Mouse (Mus musculus) granulocyte monocyte progenitor cell, adult 5-6 weeks (primary cell): ENCODE measurements around the gene Olfr774. TPM values are rescaled to one million over a fixed set of nuclear protein-coding genes. Genes with fewer than 3 reads are reported as not detected.
"Not testable (repeated sequence)": the region's sequence is repeated elsewhere in the genome, so short reads cannot be mapped to it uniquely, and the experiment has no call there.

Experiments
- ATAC-seq: replicated peaks from 2 replicates; pipeline ENCODE4 v1.8.0; 2016; ENCODE audit warnings: mild to moderate bottlenecking, moderate TSS enrichment, inconsistent platforms; ENCODE audit not compliant: poor library complexity, severe bottlenecking
- total RNA-seq, 2 experiments: library from RNA; stranded (forward) in 1 of 2; stranded (reverse) in 1 of 2; fragments of 200-712, 200-1000 nt in 1 of 2; fragments of >200 nt in 1 of 2; fragmentation: Nextera tagmentation in 1 of 2; gene quantifications; 2 replicates each; pipeline ENCODE4 v1.2.3; 2014 to 2017

Olfr774 gene
- not detected in 2 replicates for total RNA-seq (2014; fragmentation: Nextera tagmentation)
- total RNA-seq (2017), result not detected in 2 replicates

DNA sequence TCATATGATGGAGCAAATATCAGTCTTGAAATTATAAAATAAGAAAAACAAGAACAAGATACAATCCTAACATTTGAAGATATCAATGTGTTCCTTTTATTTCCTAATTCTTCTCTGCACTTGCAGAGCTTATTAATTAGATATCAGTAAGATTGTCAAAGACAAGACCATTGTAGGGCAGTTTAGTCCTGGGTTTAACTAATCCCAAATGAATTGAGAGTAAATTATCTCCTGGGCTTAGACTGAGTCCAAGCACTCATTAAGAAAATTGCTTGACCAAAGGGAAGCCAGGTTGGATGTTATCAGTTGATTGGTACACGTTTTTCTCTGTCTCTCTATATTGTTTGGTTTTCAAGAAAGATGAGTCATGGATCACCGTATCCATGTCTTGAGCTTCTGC lies at the start of gene Olfr774:
Gene Olfr774, plus strand, starts transcription at position 301 of the 400 bp plus-strand sequence.
- no peak for ATAC-seq

DNA sequence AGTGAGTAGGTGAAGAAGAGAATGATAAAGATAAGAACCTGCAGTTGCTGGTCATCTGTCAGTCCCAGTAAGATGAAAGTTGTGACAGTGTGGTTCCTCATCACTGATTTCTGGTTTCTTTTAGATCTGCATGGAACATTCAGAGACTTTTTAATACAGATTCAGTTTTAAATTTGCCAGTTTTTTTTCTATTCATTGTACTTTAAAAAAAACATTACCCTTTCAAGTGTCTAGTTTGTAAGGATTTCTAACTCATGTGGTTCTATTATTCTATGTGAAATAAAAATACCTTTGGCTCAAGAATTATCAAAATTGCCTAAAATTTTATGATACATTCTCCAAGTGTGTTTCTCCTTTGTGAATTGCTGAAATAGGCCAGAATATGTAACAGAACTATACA lies 48.7 kb upstream of the Olfr774 start, which contains the start of gene Olfr773:
Gene Olfr773, minus strand, starts transcription at position 101 of the 400 bp plus-strand sequence.
- ATAC-seq, result not testable (repeated sequence)

DNA sequence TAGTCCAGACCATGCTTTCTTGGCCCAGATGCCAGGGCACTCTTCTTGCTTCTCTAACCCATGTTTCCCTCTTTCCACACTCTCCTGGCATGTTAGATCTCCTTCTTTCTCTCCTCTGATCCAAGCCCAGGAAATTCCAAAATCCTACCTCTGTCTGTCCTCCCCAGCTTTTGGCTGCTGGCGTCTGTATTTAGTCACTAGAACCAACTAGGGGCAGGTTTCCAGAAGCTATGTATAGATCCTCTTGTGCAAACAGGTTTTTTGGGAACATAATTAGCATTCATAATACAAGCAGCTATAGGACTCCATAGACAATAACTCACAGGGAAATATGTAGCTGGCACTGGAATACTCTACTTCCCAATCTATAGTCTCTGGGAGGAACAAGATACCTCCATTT lies 5.3 kb upstream of the Olfr774 start:
- no peak for ATAC-seq

DNA sequence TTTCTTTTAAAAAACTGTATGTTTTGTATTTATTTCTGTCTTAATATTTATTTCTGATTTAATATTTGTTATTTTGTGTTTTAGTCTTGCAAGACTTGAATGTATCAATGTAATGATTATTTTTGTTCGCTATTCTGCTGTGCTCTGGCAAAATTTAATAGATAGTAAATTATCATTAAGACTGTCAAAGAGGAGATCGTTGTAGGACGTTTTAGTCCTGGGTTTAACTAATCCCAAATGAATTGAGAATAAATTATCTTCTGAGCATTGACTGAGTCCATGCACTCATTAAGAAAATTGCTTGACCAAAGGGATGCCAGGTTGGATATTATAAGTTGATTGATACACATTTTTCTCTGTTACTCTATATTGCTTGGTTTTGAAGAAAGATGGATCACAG lies 12.1 kb downstream of the Olfr774 start, which contains the start of gene Olfr775:
Gene Olfr775, plus strand, starts transcription at position 301 of the 400 bp plus-strand sequence.
- no peak for ATAC-seq

DNA sequence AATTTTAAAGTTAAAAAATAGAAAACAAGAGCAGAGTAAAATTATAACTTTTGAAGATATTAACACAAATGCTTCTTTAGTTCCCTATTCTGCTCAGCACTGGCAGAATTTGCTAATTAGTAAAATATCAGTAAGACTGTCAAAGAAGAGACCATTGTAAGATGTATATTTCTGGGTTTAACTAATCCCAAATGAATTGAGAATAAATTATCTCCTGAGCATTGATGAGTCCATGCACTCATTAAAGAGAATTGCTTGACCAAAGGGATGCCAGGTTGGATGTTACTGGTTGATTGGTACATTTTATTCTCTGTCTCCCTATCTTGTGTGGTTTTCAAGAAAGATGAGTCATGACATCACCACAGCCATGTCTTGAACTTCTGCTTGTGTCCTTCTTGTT lies 22.8 kb downstream of the Olfr774 start, which contains the start of gene Olfr776:
Gene Olfr776, plus strand, starts transcription at position 301 of the 400 bp plus-strand sequence.
- no peak for ATAC-seq

DNA sequence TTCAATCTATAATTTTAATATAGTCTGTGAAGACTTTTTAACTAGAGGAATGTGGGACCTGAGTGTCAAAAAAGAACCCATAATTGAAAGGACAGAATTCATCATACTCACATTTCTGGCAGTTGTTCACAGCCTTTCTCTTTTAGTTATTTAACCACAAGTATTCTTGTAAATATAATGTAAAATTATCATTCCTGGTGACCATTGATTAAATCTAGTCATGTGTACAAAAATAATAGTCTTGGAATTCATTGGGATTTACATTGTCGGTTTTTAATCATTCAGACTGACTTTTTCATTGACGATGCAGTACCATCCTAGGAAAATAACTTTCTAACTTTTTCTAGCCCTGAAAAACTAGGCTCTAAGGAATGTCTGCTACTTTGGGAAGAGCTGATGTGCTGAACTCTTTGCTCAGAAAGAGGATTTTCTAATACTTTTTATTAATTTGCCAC lies 35.1 kb downstream of the Olfr774 start, which contains the start of gene Olfr777:
Gene Olfr777, minus strand, starts transcription at position 405 of the 455 bp plus-strand sequence.
- no peak for ATAC-seq

Other genes with a start within 250 kb of the Olfr774 start
- gene Olfr9, start 246.8 kb upstream of the Olfr774 start, total RNA-seq (2014; fragmentation: Nextera tagmentation), result not detected in 2 replicates
- not detected in 2 replicates for gene Olfr9, start 246.8 kb upstream of the Olfr774 start, total RNA-seq (2017)
- gene Olfr763, start 225.4 kb upstream of the Olfr774 start, total RNA-seq (2014; fragmentation: Nextera tagmentation), result not detected in 2 replicates
- gene Olfr763, start 225.4 kb upstream of the Olfr774 start, total RNA-seq (2017), result not detected in 2 replicates
- gene Olfr764-ps1, start 196.3 kb upstream of the Olfr774 start, total RNA-seq (2014; fragmentation: Nextera tagmentation), result not detected in 2 replicates
- gene Olfr764-ps1, start 196.3 kb upstream of the Olfr774 start, total RNA-seq (2017), result not detected in 2 replicates
- gene Olfr765, start 186.2 kb upstream of the Olfr774 start, total RNA-seq (2014; fragmentation: Nextera tagmentation), result not detected in 2 replicates
- not detected in 2 replicates for gene Olfr765, start 186.2 kb upstream of the Olfr774 start, total RNA-seq (2017)
- gene Olfr766-ps1, start 167.2 kb upstream of the Olfr774 start, total RNA-seq (2014; fragmentation: Nextera tagmentation), result not detected in 2 replicates
- not detected in 2 replicates for gene Olfr766-ps1, start 167.2 kb upstream of the Olfr774 start, total RNA-seq (2017)
- gene Olfr767, start 153.3 kb upstream of the Olfr774 start, total RNA-seq (2014; fragmentation: Nextera tagmentation), result not detected in 2 replicates
- not detected in 2 replicates for gene Olfr767, start 153.3 kb upstream of the Olfr774 start, total RNA-seq (2017)
- not detected in 2 replicates for gene Olfr768, start 136.8 kb upstream of the Olfr774 start, total RNA-seq (2014; fragmentation: Nextera tagmentation)
- gene Olfr768, start 136.8 kb upstream of the Olfr774 start, total RNA-seq (2017), result not detected in 2 replicates
- not detected in 2 replicates for gene Olfr769, start 118.3 kb upstream of the Olfr774 start, total RNA-seq (2014; fragmentation: Nextera tagmentation)
- not detected in 2 replicates for gene Olfr769, start 118.3 kb upstream of the Olfr774 start, total RNA-seq (2017)
- gene Olfr770, start 97.2 kb upstream of the Olfr774 start, total RNA-seq (2014; fragmentation: Nextera tagmentation), result not detected in 2 replicates
- not detected in 2 replicates for gene Olfr770, start 97.2 kb upstream of the Olfr774 start, total RNA-seq (2017)
- gene Olfr771, start 71.5 kb upstream of the Olfr774 start, total RNA-seq (2014; fragmentation: Nextera tagmentation), result not detected in 2 replicates
- gene Olfr771, start 71.5 kb upstream of the Olfr774 start, total RNA-seq (2017), result not detected in 2 replicates
- gene Olfr772, start 58.3 kb upstream of the Olfr774 start, total RNA-seq (2014; fragmentation: Nextera tagmentation), result not detected in 2 replicates
- not detected in 2 replicates for gene Olfr772, start 58.3 kb upstream of the Olfr774 start, total RNA-seq (2017)
- not detected in 2 replicates for gene Olfr773, start 48.8 kb upstream of the Olfr774 start, total RNA-seq (2014; fragmentation: Nextera tagmentation)
- not detected in 2 replicates for gene Olfr773, start 48.8 kb upstream of the Olfr774 start, total RNA-seq (2017)
- not detected in 2 replicates for gene Olfr775, start 12.2 kb downstream of the Olfr774 start, total RNA-seq (2014; fragmentation: Nextera tagmentation)
- gene Olfr775, start 12.2 kb downstream of the Olfr774 start, total RNA-seq (2017), result not detected in 2 replicates
- not detected in 2 replicates for gene Olfr776, start 22.9 kb downstream of the Olfr774 start, total RNA-seq (2014; fragmentation: Nextera tagmentation)
- not detected in 2 replicates for gene Olfr776, start 22.9 kb downstream of the Olfr774 start, total RNA-seq (2017)
- gene Olfr777, start 35.3 kb downstream of the Olfr774 start, total RNA-seq (2014; fragmentation: Nextera tagmentation), result not detected in 2 replicates
- not detected in 2 replicates for gene Olfr777, start 35.3 kb downstream of the Olfr774 start, total RNA-seq (2017)
- not detected in 2 replicates for gene Olfr780, start 81.9 kb downstream of the Olfr774 start, total RNA-seq (2014; fragmentation: Nextera tagmentation)
- gene Olfr780, start 81.9 kb downstream of the Olfr774 start, total RNA-seq (2017), result not detected in 2 replicates
- not detected in 2 replicates for gene Olfr781, start 92.7 kb downstream of the Olfr774 start, total RNA-seq (2014; fragmentation: Nextera tagmentation)
- gene Olfr781, start 92.7 kb downstream of the Olfr774 start, total RNA-seq (2017), result not detected in 2 replicates
- not detected in 2 replicates for gene Olfr782, start 112.6 kb downstream of the Olfr774 start, total RNA-seq (2014; fragmentation: Nextera tagmentation)
- not detected in 2 replicates for gene Olfr782, start 112.6 kb downstream of the Olfr774 start, total RNA-seq (2017)
- 0.23 and 0.37 TPM in 2 replicates for gene Olfr784, start 147.9 kb downstream of the Olfr774 start, total RNA-seq (2014; fragmentation: Nextera tagmentation)
- not detected in 2 replicates for gene Olfr784, start 147.9 kb downstream of the Olfr774 start, total RNA-seq (2017)
- not detected in 2 replicates for gene Olfr785, start 169.2 kb downstream of the Olfr774 start, total RNA-seq (2014; fragmentation: Nextera tagmentation)
- not detected in 2 replicates for gene Olfr785, start 169.2 kb downstream of the Olfr774 start, total RNA-seq (2017)
- not detected in 2 replicates for gene Olfr786, start 191.1 kb downstream of the Olfr774 start, total RNA-seq (2014; fragmentation: Nextera tagmentation)
- gene Olfr786, start 191.1 kb downstream of the Olfr774 start, total RNA-seq (2017), result not detected in 2 replicates
- not detected in 2 replicates for gene Olfr787, start 225.7 kb downstream of the Olfr774 start, total RNA-seq (2014; fragmentation: Nextera tagmentation)
- gene Olfr787, start 225.7 kb downstream of the Olfr774 start, total RNA-seq (2017), result not detected in 2 replicates
- not detected in 2 replicates for gene Olfr788, start 234.8 kb downstream of the Olfr774 start, total RNA-seq (2014; fragmentation: Nextera tagmentation)
- not detected in 2 replicates for gene Olfr788, start 234.8 kb downstream of the Olfr774 start, total RNA-seq (2017)
- not detected in 2 replicates for gene Olfr789, start 248.5 kb downstream of the Olfr774 start, total RNA-seq (2014; fragmentation: Nextera tagmentation)
- not detected in 2 replicates for gene Olfr789, start 248.5 kb downstream of the Olfr774 start, total RNA-seq (2017)